Mouse (Mus musculus) E14TG2a.4 (cell line): ENCODE data around the gene Trim66.

ENCODE experiments used
- H3K27me3 ChIP-seq: 2 replicates; pipeline ENCODE4 v1.6.1; 2014; ENCODE audit warnings: low read length, control low read depth; ENCODE audit not compliant: insufficient read depth
- H3K36me3 ChIP-seq: 2 replicates; pipeline ENCODE4 v1.6.1; 2014; ENCODE audit warnings: low read length, control low read depth; ENCODE audit not compliant: insufficient read depth
- H3K4me1 ChIP-seq: replicated peaks from 2 replicates; pipeline ENCODE4 v1.6.1; 2014; ENCODE audit warnings: low read depth, low read length, control low read depth
- H3K4me3 ChIP-seq: replicated peaks from 2 replicates; pipeline ENCODE4 v1.5.1; 2014; ENCODE audit warnings: mild to moderate bottlenecking, low read length
- H3K9me3 ChIP-seq: 2 replicates; pipeline ENCODE4 v1.6.1; 2014; ENCODE audit warnings: low read length, control low read depth
- CTCF ChIP-seq: conservative IDR thresholded peaks from 2 replicates; pipeline ENCODE4 v1.5.1; 2014; ENCODE audit warnings: low read length
- NANOG ChIP-seq: IDR thresholded peaks from 2 replicates; pipeline ENCODE4 v1.6.1; 2014; ENCODE audit warnings: borderline replicate concordance, low read length, mixed read lengths
- POU5F1 ChIP-seq: IDR thresholded peaks from 2 replicates; pipeline ENCODE4 v1.6.1; 2014; ENCODE audit warnings: low read length, borderline replicate concordance

Gene Trim66

DNA sequence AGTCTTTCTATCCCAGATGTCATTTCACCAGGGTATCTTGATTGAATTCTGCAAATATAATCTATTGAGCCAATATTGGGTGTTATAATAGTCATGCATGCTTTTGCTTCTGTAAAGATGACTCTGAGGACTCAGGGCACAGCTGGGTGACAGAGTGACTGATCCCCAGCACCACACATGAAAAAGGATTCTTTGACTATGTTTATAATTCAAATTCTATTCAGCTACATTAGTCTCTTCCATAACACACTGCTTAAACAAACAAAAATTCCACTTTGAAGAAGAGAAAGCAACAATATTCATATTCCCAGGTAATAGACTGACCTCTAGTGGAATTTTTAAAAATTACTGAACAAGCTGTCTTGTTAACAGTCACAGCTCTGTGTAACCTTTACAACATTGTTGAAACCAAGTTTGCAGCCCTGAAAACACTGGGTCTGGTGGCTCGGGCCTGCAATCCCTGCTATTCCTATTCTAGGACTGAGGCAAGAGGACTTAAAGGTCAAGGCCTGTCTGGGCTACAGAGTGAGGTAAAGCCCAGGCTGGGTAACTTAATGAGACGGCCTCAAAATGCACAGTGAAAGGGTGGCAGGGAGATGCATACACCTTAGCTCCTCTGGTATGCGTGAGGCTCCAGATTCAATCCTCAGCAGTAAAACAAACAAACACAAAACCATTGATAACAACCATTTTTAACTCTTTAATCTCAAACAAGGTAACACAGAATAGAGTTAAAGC, 83.3 kb downstream of the Trim66 start:
- TF ChIP-seq POU5F1 (no peak), CTCF (peak; percentile 51)
- no peak overlapping the region for H3K4me3 ChIP-seq

DNA sequence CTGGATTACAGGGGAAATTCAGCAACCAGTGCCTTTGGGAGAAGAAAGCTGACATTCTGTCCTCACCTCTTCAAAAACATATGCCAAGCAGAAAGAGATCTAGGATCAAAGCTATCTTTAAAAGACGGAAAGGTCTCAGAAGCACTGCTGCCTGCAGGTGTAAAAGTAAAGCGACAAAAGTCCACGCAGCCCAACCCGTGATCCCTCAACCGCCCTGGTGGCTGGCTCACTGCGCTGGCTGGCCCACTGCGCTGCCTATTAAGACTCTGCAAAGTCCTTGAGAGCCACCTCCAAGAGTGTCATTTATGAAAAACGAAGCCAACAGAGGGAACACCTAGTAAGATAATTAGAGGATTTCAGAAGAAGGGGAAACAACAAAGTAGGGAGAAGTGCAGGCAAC, 85.1 kb downstream of the Trim66 start:
- H3K9me3 ChIP-seq: no peaks in the 10 kb centered on the region
- no peak overlapping the region for H3K4me3 ChIP-seq
- TF ChIP-seq POU5F1: no peak
- no peak for TF ChIP-seq CTCF
- TF ChIP-seq NANOG: no peak
- no peaks in the 10 kb centered on the region for H3K4me1 ChIP-seq
- peaks cover 8% of the 10 kb centered on the region for H3K27me3 ChIP-seq
- no peaks in the 10 kb centered on the region for H3K36me3 ChIP-seq

More for the DNA sequence above, 83.3 kb downstream of the Trim66 start:
- peaks cover 8% of the 10 kb centered on the region for H3K27me3 ChIP-seq
- H3K36me3 ChIP-seq: no peaks in the 10 kb centered on the region
- no peaks in the 10 kb centered on the region for H3K4me1 ChIP-seq
- H3K9me3 ChIP-seq: no peaks in the 10 kb centered on the region

DNA sequence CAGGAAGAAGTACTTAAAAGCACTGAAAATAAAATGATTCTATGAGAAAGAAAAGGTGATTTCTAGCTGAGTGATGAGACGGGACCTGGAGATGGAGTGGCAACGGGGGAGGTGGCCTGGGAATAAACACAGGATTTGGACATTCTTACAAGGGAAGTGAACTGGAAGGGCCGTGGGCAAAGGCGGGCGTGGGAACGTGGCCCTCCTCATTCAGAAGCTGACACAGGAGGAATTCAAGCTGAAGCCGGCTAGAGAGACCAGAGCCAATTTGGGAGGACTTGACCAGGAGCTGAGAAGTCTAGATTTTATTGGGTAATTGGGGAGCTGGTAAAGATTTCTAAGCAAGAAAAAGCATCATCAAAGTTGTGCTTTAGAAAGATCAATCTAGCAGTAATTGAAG, 102.4 kb downstream of the Trim66 start:
- Histone ChIP-seq H3K27me3 (no peaks in the 10 kb centered on the region), H3K4me3 (no peak overlapping the region), H3K9me3 (no peaks in the 10 kb centered on the region), H3K4me1 (no peaks in the 10 kb centered on the region), H3K36me3 (no peaks in the 10 kb centered on the region)
- no peak for TF ChIP-seq CTCF
- TF ChIP-seq POU5F1: no peak
- TF ChIP-seq NANOG: no peak

DNA sequence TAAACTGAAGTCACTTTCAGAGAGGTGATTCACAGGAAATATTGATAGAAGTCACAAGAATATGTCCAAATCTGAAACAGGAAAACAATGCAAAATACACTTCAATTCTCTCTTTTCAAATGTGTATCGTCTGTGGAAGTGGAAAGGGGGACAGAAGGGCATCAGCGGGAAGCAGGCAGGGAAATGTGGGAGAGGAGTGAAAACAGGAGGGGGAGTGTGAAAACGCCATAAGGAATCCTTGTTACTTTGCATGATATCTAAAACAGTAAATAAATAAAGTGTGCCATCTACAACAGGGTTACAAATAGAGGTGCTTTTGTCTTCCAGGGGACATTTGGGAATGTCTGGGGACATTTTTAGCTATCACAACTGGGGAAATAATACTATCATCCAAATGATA, 108.6 kb downstream of the Trim66 start:
- H3K4me1 ChIP-seq: no peaks in the 10 kb centered on the region
- H3K27me3 ChIP-seq: no peaks in the 10 kb centered on the region
- no peak for TF ChIP-seq POU5F1
- no peak for TF ChIP-seq CTCF
- TF ChIP-seq NANOG: no peak
- H3K9me3 ChIP-seq: no peaks in the 10 kb centered on the region
- H3K4me3 ChIP-seq: no peak overlapping the region
- H3K36me3 ChIP-seq: no peaks in the 10 kb centered on the region
